Mouse (Mus musculus) left cerebral cortex, adult 6 months (tissue): ENCODE results near the gene Dlgap5. TPM values are rescaled to one million over a fixed set of nuclear protein-coding genes. Genes with fewer than 3 reads are reported as not detected.

Experiments
- long read RNA-seq, 2 experiments: library from polyadenylated mRNA; unstranded; transcript quantifications; one replicate each; pipeline ENCODE4 v2.0.0; 2019 to 2020
- polyA plus RNA-seq: library from polyadenylated mRNA; unstranded; fragments of <200 nt; fragmentation: Nextera tagmentation; gene quantifications from 2 replicates; pipeline ENCODE4 v1.2.3, GENCODE M21; 2021

The Dlgap5 gene
- 0.18 and 0.63 TPM in 2 replicates for polyA plus RNA-seq
- long read RNA-seq, experiment 1 = 0 reads
- long read RNA-seq, experiment 2, partial matches to known transcripts = 2 of 2 reads
- long read RNA-seq, experiment 2, other reads (novel, unspliced or antisense) = 0 of 2 reads

DNA sequence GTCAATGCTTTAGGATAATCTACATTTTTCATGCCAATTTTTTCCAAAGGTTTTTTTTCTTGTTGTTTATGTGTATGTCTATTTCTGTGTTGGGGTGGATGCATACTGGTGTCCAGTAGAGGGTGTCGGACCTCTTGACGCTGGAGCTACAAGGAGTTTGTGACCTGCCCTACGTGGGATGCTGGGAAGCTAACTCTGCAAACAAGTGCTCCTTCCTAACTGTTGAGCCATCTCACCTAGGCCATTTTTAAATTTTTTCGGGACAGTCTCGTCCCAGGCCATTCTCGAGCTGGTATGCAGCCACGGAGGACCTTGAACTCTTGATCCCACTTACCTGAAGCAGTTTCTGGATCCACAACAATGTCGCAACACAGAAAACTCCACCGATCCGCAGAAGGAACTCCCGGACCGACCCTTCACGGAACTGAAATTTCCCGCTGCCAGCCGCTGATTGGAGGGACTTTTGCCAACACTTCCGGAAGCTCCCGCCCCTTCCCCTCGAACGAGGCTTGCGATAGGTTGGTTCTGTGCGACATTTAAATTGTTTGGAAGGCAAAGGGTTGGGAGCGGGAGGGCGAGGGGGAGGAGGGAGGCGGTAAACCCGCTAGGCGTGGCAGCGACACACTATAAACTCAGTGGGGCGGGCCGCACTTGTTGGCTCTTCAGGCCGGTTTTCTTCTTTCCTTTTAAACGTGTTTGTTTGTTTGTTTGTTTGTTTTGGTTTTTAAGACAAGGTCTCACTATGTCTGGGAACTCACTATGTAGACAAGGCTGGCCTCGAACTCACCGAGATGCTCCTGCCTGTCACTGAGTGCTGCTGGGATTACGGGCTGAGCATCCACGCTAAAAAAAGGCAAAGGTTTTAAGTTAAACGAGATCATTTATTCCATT, at the start of gene Dlgap5:
Gene Dlgap5 (minus strand): TSS at position 633 of the 891 bp plus-strand sequence.

DNA sequence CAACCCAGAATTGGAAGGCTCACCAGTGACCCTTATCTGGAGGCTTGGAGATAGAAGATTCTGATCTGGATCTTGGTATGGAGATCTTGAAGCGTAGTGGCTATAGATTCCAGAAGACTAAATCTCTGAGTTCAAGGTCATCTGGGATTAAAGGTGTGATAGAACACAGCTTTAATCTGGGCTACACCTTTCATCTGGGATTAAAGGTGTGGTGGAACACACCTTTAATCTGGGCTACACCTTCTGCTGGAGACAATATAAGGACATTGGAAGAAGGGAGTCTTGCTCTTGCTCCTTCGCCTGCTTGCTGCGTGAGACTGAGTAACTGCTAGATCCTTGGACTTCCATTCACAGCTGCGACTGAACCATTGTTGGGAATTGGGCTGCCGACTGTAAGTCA, 31.9 kb upstream of the Dlgap5 start, which contains the start of gene Fbxo34:
Gene Fbxo34 (plus strand): TSS at position 301 of the 400 bp plus-strand sequence.

GRCm38 (mm10) chr14:47367461-47367860, 50.7 kb downstream of the Dlgap5 start, which contains the start of gene Lgals3:
Lgals3 (plus strand) TSS chr14:47367751.

Other genes starting within 250 kb of the Dlgap5 start
- gene Gch1, start 229.0 kb downstream of the Dlgap5 start, polyA plus RNA-seq = 0.50 and 0.60 TPM in 2 replicates
- gene Wdhd1, start 141.6 kb downstream of the Dlgap5 start, polyA plus RNA-seq = 0.90 and 1.0 TPM in 2 replicates
- gene Socs4, start 141.5 kb downstream of the Dlgap5 start, polyA plus RNA-seq = 3.8 and 7.3 TPM in 2 replicates
- gene Mapk1ip1l, start 120.1 kb downstream of the Dlgap5 start, polyA plus RNA-seq = 10.8 and 12.9 TPM in 2 replicates
- gene Lgals3, start 50.7 kb downstream of the Dlgap5 start, polyA plus RNA-seq = 1.7 and 2.0 TPM in 2 replicates
- gene Fbxo34, start 32.0 kb upstream of the Dlgap5 start, polyA plus RNA-seq = 50.9 and 65.2 TPM in 2 replicates
- gene Atg14, start 152.2 kb upstream of the Dlgap5 start, polyA plus RNA-seq = 9.4 and 12.3 TPM in 2 replicates
- 39.8 and 46.9 TPM in 2 replicates for gene Ktn1, start 230.0 kb upstream of the Dlgap5 start, polyA plus RNA-seq